Mouse (Mus musculus): Measurements from ENCODE around the gene Aptx.
A peak's percentile ranks its signal among the peaks of the same experiment; 100 is the strongest.

DNA sequence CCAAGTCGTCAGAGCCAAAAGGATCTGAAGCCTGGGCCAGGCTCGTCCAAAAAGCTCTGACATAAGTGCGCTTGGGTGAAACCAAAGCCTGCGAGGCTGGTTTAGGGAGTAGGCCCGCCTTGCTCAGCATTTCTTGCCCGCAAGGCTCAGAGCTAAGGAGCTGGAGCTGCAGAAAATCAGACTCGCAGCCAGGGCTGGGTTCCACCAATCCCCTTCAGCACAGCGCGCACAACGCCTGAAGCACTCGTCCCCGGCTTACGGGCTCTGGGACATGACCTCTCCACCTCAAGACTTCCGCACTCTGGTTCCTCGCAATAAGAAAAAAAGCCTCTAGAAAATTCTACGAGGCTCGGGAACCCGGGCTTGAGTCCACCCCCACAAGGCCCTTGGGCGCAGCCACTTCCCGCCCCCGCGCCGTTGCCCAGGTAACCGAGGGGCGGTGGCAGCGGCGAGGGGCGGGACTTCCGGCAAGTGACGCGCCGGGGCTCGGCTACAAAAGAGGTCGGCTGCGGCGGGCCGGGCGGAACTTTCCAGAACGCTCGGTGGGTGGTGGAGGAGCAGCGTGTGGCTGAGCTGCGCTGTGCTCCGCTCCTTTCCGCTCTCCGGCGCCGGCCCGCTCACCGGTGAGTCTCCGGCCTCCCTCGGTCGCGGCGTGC is 19.1 kb upstream of the Aptx start, which contains the start of gene Dnaja1:
- TF ChIP-seq POLR2A (IDR thresholded peaks at IDR 0.05; ENCODE audit: control insufficient read depth, low read depth, low read length) (peak; percentile 90), CTCF (IDR thresholded peaks at IDR 0.05; ENCODE audit: control insufficient read depth, insufficient read depth, insufficient replicate concordance, low read depth, low read length) (0 out of 2 replicates have a peak, but pooled peaks have one; percentile 2)
